Mouse (Mus musculus): ENCODE results near the gene Olfr305.

- TF ChIP-seq POLR2A (IDR thresholded peaks at IDR 0.05; ENCODE audit: low read depth, low read length) (no peak), CTCF (conservative IDR thresholded peaks at IDR 0.05; ENCODE audit: insufficient read depth, insufficient read length, low read depth, low read length) (no peak)
Measured at GRCm38 (mm10) chr7:86385769-86386168, 19.0 kb upstream of the Olfr305 start.

All from kidney, adult 2 months (tissue).